In genomic region chr6:126685135-126685534, GRCm38 (mm10) we compare ENCODE assay signal across 19 mouse cellular contexts. TPM values are rescaled to one million over a fixed set of nuclear protein-coding genes. Genes with fewer than 3 reads are reported as not detected.
"Had no signal": no experiment of that assay in that cellular context is flagged by ENCODE, and none has a peak within 500 bp of the region (broad histone marks: within the 10 kb centered on the region; RNA-seq: fewer than 3 reads in every experiment).

No protein-coding gene starts in this region.

- DNase-seq: kidney, adult 18-20 months; kidney, postnatal 10 days; kidney, postnatal 4 days; lung, embryonic 14.5 days; lung, postnatal 10 days; lung, postnatal 4 days; right cerebral cortex, postnatal 4 days; spleen, adult 18-20 months; thymus, adult 2 months; thymus, postnatal 25 days had no signal

- H3K4me1 ChIP-seq: intestine, embryonic 15.5 days; limb, embryonic 15.5 days; liver, embryonic 12.5 days; megakaryocyte, embryonic 14.5 days; midbrain, embryonic 12.5 days; neural tube, embryonic 15.5 days; stomach, embryonic 15.5 days had no signal

- ATAC-seq: intestine, embryonic 15.5 days; liver, embryonic 12.5 days; midbrain, embryonic 16.5 days had no signal

- H3K9me3 ChIP-seq: intestine, embryonic 15.5 days; limb, embryonic 15.5 days; liver, embryonic 12.5 days; midbrain, embryonic 12.5 days; neural tube, embryonic 15.5 days; stomach, embryonic 15.5 days had no signal

- H3K9ac ChIP-seq: intestine, embryonic 15.5 days; limb, embryonic 15.5 days; liver, embryonic 12.5 days; lung, embryonic 14.5 days; midbrain, embryonic 12.5 days; neural tube, embryonic 15.5 days; stomach, embryonic 15.5 days had no signal

- H3K36me3 ChIP-seq: intestine, embryonic 15.5 days; limb, embryonic 15.5 days; liver, embryonic 12.5 days; midbrain, embryonic 12.5 days; neural tube, embryonic 15.5 days; stomach, embryonic 15.5 days had no signal

- H3K27me3 ChIP-seq: intestine, embryonic 15.5 days; limb, embryonic 15.5 days; liver, embryonic 12.5 days; megakaryocyte, embryonic 14.5 days; midbrain, embryonic 12.5 days; neural tube, embryonic 15.5 days; stomach, embryonic 15.5 days had no signal

- H3K4me2 ChIP-seq: intestine, embryonic 15.5 days; limb, embryonic 15.5 days; liver, embryonic 12.5 days; lung, embryonic 14.5 days; midbrain, embryonic 12.5 days; neural tube, embryonic 15.5 days; stomach, embryonic 15.5 days had no signal

- H3K27ac ChIP-seq: intestine, embryonic 15.5 days; limb, embryonic 15.5 days; liver, embryonic 12.5 days; midbrain, embryonic 12.5 days; neural tube, embryonic 15.5 days; stomach, embryonic 15.5 days had no signal

- H3K4me3 ChIP-seq: intestine, embryonic 15.5 days; limb, embryonic 15.5 days; liver, embryonic 12.5 days; megakaryocyte, embryonic 14.5 days; midbrain, embryonic 12.5 days; myocyte; neural tube, embryonic 15.5 days; stomach, embryonic 15.5 days had no signal

RNA-seq across cellular contexts. Expression of gene Kcna1, which starts 39.0 kb away (rescaled TPM):
- polyA plus RNA-seq: myocyte had no signal

RNA-seq across cellular contexts. Expression of gene Kcna6, which starts 55.3 kb away (rescaled TPM):
- polyA plus RNA-seq: myocyte had no signal
